Mouse (Mus musculus) spleen, adult 2 months (tissue): ENCODE measurements around the gene Ifna14.

Source experiments
- CTCF ChIP-seq: fragments of 200-500 bp; IDR thresholded peaks from 2 replicates; pipeline ENCODE4 v1.5.1; 2011; ENCODE audit warnings: mild to moderate bottlenecking, inconsistent platforms; ENCODE audit not compliant: insufficient read depth, insufficient read length, insufficient replicate concordance; ENCODE audit errors: extremely low read depth
- POLR2A ChIP-seq: fragments of 200-500 bp; IDR thresholded peaks from 2 replicates; pipeline ENCODE4 v1.6.1; 2011; ENCODE audit warnings: low read depth, low read length, inconsistent platforms

DNA sequence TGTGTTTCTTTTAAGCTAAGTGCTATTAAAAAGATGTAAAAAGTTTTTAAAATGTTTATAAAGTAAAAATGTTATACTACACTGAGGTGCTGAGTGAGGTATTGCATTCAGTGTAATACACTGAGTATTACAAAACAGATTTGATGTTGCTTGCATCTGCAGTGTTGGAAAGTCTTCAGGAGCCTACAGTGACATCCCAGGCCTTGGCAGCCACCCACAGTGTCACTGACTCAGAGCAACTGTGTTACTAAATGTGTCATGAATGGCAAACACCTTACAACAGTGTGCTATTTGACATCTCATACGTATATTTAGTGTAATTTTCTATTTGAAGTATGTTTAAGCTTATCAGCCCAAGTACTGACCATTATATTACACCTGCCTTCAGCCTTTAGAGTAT is 23.6 kb downstream of the Ifna14 start:
- TF ChIP-seq CTCF (no peak), POLR2A (no peak)
